Mouse (Mus musculus): ENCODE data around the gene Etv6. TPM values are rescaled to one million over a fixed set of nuclear protein-coding genes. Genes with fewer than 3 reads are reported as not detected.
"Not testable (repeated sequence)": the region's sequence is repeated elsewhere in the genome, so short reads cannot be mapped to it uniquely, and the experiment has no call there.

Etv6 gene
- polyA plus RNA-seq (2015; fragmentation: Nextera tagmentation; extraction: Ambion mirVana): 5.8 and 6.9 TPM in 2 replicates

- Histone ChIP-seq H3K4me1 (replicated peaks) (peaks cover 56% of the 10 kb centered on the region), H3K27me3 (no peaks in the 10 kb centered on the region), H3K9ac (replicated peaks) (peak within 1 kb of the TSS; percentile 97), H3K36me3 (no peaks in the 10 kb centered on the region), H3K9me3 (no peaks in the 10 kb centered on the region), H3K27ac (peak within 1 kb of the TSS; percentile 100), H3K4me2 (replicated peaks) (peak within 1 kb of the TSS; percentile 74), H3K4me3 (replicated peaks) (peak within 1 kb of the TSS; percentile 65)
- 0% methylated on average over 76 of the region's 78 CpGs for WGBS
- ATAC-seq: peak; percentile 64
Observed at GRCm38 (mm10) chr6:134035490-134036405, at the start of gene Etv6. Gene Etv6 (plus strand): TSS chr6:134035700.

GRCm38 (mm10) chr6:133986161-133986560 is 49.3 kb upstream of the Etv6 start:
- WGBS: 68% methylated on average over 2 of the region's 2 CpGs

GRCm38 (mm10) chr6:133987068-133987591 is 48.4 kb upstream of the Etv6 start:
- no peaks in the 10 kb centered on the region for H3K36me3 ChIP-seq
- 57% methylated on average over 2 of the region's 2 CpGs for WGBS
- H3K4me2 ChIP-seq (replicated peaks): no peak overlapping the region
- H3K27me3 ChIP-seq: no peaks in the 10 kb centered on the region
- ATAC-seq: no peak
- H3K4me3 ChIP-seq (replicated peaks): no peak overlapping the region
- H3K27ac ChIP-seq: no peak overlapping the region
- no peak overlapping the region for H3K9ac ChIP-seq (replicated peaks)
- no peaks in the 10 kb centered on the region for H3K9me3 ChIP-seq
- H3K4me1 ChIP-seq (replicated peaks): peaks cover 17% of the 10 kb centered on the region

More at GRCm38 (mm10) chr6:133986161-133986560, 49.3 kb upstream of the Etv6 start:
- no peaks in the 10 kb centered on the region for H3K9me3 ChIP-seq
- H3K27ac ChIP-seq: no peak overlapping the region
- no peaks in the 10 kb centered on the region for H3K27me3 ChIP-seq
- peaks cover 17% of the 10 kb centered on the region for H3K4me1 ChIP-seq (replicated peaks)
- no peaks in the 10 kb centered on the region for H3K36me3 ChIP-seq
- ATAC-seq: no peak
- no peak overlapping the region for H3K4me2 ChIP-seq (replicated peaks)
- H3K9ac ChIP-seq (replicated peaks): no peak overlapping the region
- no peak overlapping the region for H3K4me3 ChIP-seq (replicated peaks)

DNA sequence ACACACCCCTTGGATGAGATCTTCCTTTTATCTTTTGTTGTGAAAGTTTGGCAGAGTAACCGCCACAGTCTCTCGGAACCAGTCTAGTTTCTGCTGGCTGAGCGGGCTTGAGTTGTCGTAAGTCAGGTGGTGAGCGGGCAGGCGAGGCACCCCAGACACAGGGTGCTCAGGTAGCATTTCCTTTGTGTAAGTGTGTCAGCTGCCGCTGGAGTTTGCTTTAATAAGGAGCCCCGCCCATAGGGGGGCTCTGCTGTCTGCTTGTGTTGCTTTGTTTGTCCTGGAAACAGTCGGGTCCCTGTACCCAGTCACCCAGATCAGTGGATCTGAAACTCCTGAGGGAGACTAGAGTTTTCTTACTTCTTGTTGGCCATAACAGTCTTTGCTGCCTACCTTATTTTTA is 47.5 kb upstream of the Etv6 start:
- Histone ChIP-seq H3K27ac (no peak overlapping the region), H3K9me3 (no peaks in the 10 kb centered on the region), H3K4me2 (replicated peaks) (no peak overlapping the region), H3K27me3 (no peaks in the 10 kb centered on the region), H3K36me3 (no peaks in the 10 kb centered on the region), H3K9ac (replicated peaks) (no peak overlapping the region), H3K4me1 (replicated peaks) (peaks cover 17% of the 10 kb centered on the region), H3K4me3 (replicated peaks) (no peak overlapping the region)
- WGBS: 48% methylated on average over 9 of the region's 9 CpGs
- ATAC-seq: no peak

DNA sequence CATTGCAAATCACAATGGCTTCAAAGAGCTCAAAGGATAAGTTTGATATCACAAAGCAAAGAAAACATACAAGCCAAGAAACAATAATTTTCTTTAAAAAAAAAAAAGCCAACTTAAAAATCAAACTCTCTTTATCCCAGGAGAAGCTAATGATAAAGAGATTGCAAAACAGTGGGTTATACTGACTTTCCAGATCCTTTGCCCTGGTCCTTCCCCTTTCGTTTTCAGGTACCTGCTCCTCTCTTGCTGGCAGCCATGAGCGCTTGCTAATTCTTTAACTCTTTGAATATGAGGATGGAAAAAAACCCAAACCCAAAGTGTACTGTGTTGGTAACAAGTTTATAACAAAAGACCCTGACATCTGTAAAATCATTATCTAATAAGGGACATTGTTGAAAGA is 38.0 kb upstream of the Etv6 start:
- Histone ChIP-seq H3K36me3 (no peaks in the 10 kb centered on the region), H3K4me3 (replicated peaks) (no peak overlapping the region), H3K27ac (no peak overlapping the region), H3K27me3 (no peaks in the 10 kb centered on the region), H3K4me1 (replicated peaks) (no peaks in the 10 kb centered on the region), H3K9ac (replicated peaks) (no peak overlapping the region), H3K9me3 (no peaks in the 10 kb centered on the region), H3K4me2 (replicated peaks) (no peak overlapping the region)
- ATAC-seq: no peak
- WGBS: 90% methylated on average over 2 of the region's 2 CpGs

DNA sequence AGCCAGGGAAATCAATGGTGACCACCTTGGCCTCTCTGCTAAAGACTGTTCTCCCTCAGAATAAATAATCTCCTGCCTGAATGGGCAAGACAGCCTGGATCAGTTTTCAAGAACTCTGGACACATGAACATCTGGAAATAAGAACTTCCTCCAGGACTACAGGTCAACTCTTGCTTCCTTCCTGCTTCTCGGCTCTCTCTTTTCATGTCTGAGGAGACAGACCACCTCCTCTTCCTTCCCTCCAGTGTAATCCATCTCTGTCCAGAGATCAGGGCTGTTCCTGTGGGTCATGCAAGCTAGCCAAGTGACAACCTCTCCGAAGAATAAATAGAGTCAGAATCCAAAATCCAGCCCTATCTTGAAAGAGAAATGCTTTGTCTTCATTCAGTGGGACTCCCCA is 37.6 kb upstream of the Etv6 start:
- H3K4me3 ChIP-seq (replicated peaks): no peak overlapping the region
- no peak overlapping the region for H3K27ac ChIP-seq
- H3K4me2 ChIP-seq (replicated peaks): no peak overlapping the region
- no peaks in the 10 kb centered on the region for H3K27me3 ChIP-seq
- H3K9ac ChIP-seq (replicated peaks): no peak overlapping the region
- H3K36me3 ChIP-seq: no peaks in the 10 kb centered on the region
- no peaks in the 10 kb centered on the region for H3K4me1 ChIP-seq (replicated peaks)
- H3K9me3 ChIP-seq: no peaks in the 10 kb centered on the region
- no peak for ATAC-seq
- WGBS: 88% methylated on average over 2 of the region's 2 CpGs

DNA sequence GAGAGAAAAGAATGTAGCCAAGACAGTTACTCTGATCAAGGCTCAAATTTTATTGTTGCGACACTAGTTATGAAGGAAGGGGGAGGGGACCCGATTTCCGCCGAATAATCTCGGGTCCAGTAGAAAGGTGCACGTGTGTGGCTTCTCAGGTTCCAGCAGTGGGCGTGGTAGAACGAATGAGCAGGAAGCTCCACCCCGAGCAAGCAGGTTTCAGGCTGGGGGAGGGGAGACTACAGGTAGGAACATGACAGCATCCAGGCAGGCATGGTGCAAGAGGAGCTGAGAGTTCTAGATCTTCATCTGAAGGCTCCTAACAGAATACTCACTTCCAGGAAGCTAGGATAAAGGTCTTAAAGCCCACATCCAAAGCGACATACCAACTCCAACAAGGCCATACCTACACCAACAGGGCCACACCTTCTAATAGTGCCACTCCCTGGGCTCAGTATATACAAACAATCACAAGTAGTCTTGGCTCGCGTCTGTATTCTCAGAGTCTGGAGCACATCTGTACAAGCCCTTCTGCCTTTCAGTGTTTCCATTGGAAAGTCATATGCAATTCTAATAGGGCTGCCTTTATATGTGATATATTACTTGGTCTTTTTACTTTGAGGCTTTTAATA is 20.9 kb upstream of the Etv6 start:
- H3K9me3 ChIP-seq; H3K4me3 ChIP-seq (replicated peaks); H3K9ac ChIP-seq (replicated peaks); H3K36me3 ChIP-seq; H3K27ac ChIP-seq; ATAC-seq; H3K4me1 ChIP-seq (replicated peaks); H3K27me3 ChIP-seq; H3K4me2 ChIP-seq (replicated peaks): not testable (repeated sequence)
- WGBS: 57% methylated on average over 6 of the region's 12 CpGs

- no peaks in the 10 kb centered on the region for H3K9me3 ChIP-seq
- H3K4me1 ChIP-seq (replicated peaks): no peaks in the 10 kb centered on the region
- no peak overlapping the region for H3K4me2 ChIP-seq (replicated peaks)
- no peaks in the 10 kb centered on the region for H3K27me3 ChIP-seq
- ATAC-seq: no peak
- H3K27ac ChIP-seq: no peak overlapping the region
- no peak overlapping the region for H3K9ac ChIP-seq (replicated peaks)
- no peak overlapping the region for H3K4me3 ChIP-seq (replicated peaks)
- 84% methylated on average over 1 of the region's 1 CpGs for WGBS
- H3K36me3 ChIP-seq: no peaks in the 10 kb centered on the region
Observed at GRCm38 (mm10) chr6:134018807-134019206, 16.7 kb upstream of the Etv6 start.

- Histone ChIP-seq H3K27ac (no peak overlapping the region), H3K4me2 (replicated peaks) (no peak overlapping the region), H3K4me1 (replicated peaks) (no peaks in the 10 kb centered on the region), H3K27me3 (no peaks in the 10 kb centered on the region), H3K9ac (replicated peaks) (no peak overlapping the region), H3K9me3 (no peaks in the 10 kb centered on the region), H3K36me3 (no peaks in the 10 kb centered on the region), H3K4me3 (replicated peaks) (no peak overlapping the region)
- WGBS: 87% methylated on average over 6 of the region's 6 CpGs
- ATAC-seq: no peak
Observed at GRCm38 (mm10) chr6:134020821-134021220, 14.7 kb upstream of the Etv6 start.

DNA sequence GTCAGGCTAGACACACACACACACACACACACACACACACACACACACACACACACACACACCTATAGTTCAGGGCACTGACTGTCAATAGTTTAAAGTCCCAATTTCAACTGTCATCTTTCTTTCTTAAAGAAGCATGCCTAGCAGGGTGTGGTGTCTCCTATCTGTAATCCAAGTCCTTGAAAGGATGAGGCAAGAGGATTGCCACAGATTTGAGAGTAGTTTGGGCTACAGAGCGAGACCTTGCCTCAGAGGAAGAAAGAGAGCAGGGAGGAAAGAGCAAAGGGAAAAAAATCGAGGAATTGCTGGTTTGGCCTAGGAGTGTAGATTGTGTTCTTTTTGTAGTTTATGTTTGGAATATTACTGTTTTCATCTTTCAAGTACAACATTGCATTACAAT is 9.2 kb upstream of the Etv6 start:
- H3K36me3 ChIP-seq: no peaks in the 10 kb centered on the region
- H3K4me2 ChIP-seq (replicated peaks): no peak overlapping the region
- H3K27me3 ChIP-seq: no peaks in the 10 kb centered on the region
- 82% methylated on average over 2 of the region's 2 CpGs for WGBS
- H3K9ac ChIP-seq (replicated peaks): no peak overlapping the region
- no peaks in the 10 kb centered on the region for H3K4me1 ChIP-seq (replicated peaks)
- no peak overlapping the region for H3K4me3 ChIP-seq (replicated peaks)
- no peak for ATAC-seq
- peaks cover 4% of the 10 kb centered on the region; the same call in 1 of the 2 replicates for H3K9me3 ChIP-seq
- no peak overlapping the region for H3K27ac ChIP-seq

- Histone ChIP-seq H3K27me3 (no peaks in the 10 kb centered on the region), H3K9me3 (peaks cover 4% of the 10 kb centered on the region; the same call in 1 of the 2 replicates), H3K4me1 (replicated peaks) (peaks cover 2% of the 10 kb centered on the region), H3K27ac (no peak overlapping the region), H3K4me2 (replicated peaks) (no peak overlapping the region), H3K4me3 (replicated peaks) (no peak overlapping the region), H3K36me3 (no peaks in the 10 kb centered on the region), H3K9ac (replicated peaks) (no peak overlapping the region)
- ATAC-seq: no peak
- WGBS: 92% methylated on average over 4 of the region's 4 CpGs
Observed at GRCm38 (mm10) chr6:134027022-134027421, 8.5 kb upstream of the Etv6 start.

- H3K4me3 ChIP-seq (replicated peaks): no peak overlapping the region
- no peak overlapping the region for H3K9ac ChIP-seq (replicated peaks)
- no peak overlapping the region for H3K27ac ChIP-seq
- H3K4me2 ChIP-seq (replicated peaks): no peak overlapping the region
- no peaks in the 10 kb centered on the region for H3K27me3 ChIP-seq
- peaks cover 29% of the 10 kb centered on the region for H3K4me1 ChIP-seq (replicated peaks)
- H3K9me3 ChIP-seq: peaks cover 4% of the 10 kb centered on the region; the same call in 1 of the 2 replicates
- H3K36me3 ChIP-seq: no peaks in the 10 kb centered on the region
- no peak for ATAC-seq
- 15% methylated on average over 7 of the region's 7 CpGs for WGBS
Observed at GRCm38 (mm10) chr6:134032451-134032850, 3.0 kb upstream of the Etv6 start.

All from midbrain, embryonic 13.5 days (tissue).